Mouse (Mus musculus) left cerebral cortex, postnatal 10 days (tissue): Measurements from ENCODE around the gene Slc25a27. TPM values are rescaled to one million over a fixed set of nuclear protein-coding genes. Genes with fewer than 3 reads are reported as not detected.

Experiments used
- DNase-seq, 2 experiments: peaks; one replicate each; pipeline ENCODE4 v3.0.0; 2021 to 2022; ENCODE audit warnings: low spot score in 2 of 2, mixed read lengths in 1 of 2; ENCODE audit errors: extremely low spot score in 1 of 2
- intact Hi-C: fragments of 180-260 bp; cut with DNase I; formaldehyde crosslinking; loops from one replicate; pipeline ENCODE4 v1.15.1; 2025
- total RNA-seq, 2 experiments: library from RNA; stranded (reverse); gene quantifications; 2 replicates each; pipeline ENCODE4 v1.2.3; 2021

Slc25a27 gene
- total RNA-seq, 2 experiments from 2014 or later, result 39.5 to 40.9 TPM

DNA sequence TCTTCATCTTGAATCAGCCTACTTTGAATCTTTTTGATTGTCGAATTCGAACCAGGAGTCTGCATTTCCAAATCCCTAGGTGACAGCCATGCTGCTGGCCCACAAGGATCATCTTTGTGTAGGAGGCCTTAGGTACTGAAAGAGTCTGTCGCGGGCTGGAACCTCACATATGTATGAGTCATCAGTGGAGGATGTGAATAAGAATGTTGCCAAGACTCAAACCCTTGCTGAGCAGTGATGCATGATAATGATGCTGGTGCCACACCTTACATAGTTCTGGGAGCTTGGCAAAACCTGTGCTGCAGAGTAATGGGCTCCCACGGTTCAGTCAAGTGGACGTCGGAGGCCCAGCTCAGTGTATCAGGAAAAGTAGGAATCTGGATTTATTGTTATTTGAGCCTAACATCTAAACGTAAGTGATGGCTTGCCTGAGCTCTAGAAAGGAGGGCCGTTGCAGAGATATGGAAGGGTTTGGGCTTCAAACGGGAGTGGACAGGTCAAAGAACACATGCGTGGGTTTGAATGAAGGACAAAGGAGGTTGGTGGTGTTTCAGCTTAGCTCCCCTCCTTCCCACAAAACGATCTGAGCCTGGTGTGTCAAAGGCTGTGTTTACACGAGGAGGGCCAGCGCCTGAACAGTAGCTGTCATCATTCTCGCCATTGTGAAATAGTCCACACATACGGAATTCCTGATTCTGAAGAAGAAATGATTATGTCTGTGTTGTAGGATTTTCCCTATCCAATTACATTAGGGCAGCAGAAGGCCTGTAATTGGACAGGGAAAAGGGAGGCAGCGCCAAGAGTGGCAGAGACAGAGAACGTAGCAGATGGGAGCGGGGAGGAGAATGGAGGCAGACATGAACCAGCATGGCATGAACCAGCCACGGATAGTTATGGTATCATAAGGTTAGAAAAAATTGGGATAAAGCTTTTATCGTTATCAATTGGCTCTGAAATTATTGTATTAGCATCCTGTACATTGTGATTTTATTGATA lies 74.4 kb downstream of the Slc25a27 start:
- no peak for DNase-seq
- intact Hi-C loops, result no loop called here

Other genes with a start within 250 kb of the Slc25a27 start
- gene Mep1a, start 164.4 kb downstream of the Slc25a27 start, total RNA-seq, result under 1 TPM in 1 of 2 experiments, not detected in 1; 0.12 TPM
- not detected for gene Ankrd66, start 123.6 kb downstream of the Slc25a27 start, total RNA-seq
- gene Pla2g7, start 99.1 kb downstream of the Slc25a27 start, total RNA-seq, result 10 to 100 TPM; 48.4 to 51.9 TPM
- gene Tdrd6, start 36.9 kb downstream of the Slc25a27 start, total RNA-seq, result 1 to 10 TPM; 1.4 to 2.2 TPM
- 1 to 10 TPM; 1.4 to 1.7 TPM for gene Cyp39a1, start 211 bp upstream of the Slc25a27 start, total RNA-seq
- 10 to 100 TPM; 65.5 to 70.4 TPM for gene Rcan2, start 134.1 kb upstream of the Slc25a27 start, total RNA-seq